Mouse (Mus musculus): ENCODE results near the gene Lsm2. TPM values are rescaled to one million over a fixed set of nuclear protein-coding genes. Genes with fewer than 3 reads are reported as not detected.

Lsm2 gene
- polyA plus RNA-seq, 1 experiment, result 579 TPM

GRCm38 (mm10) chr17:35016791-35017705 lies 35.4 kb downstream of the Lsm2 start:
- TF ChIP-seq CTCF (IDR thresholded peaks at IDR 0.05; ENCODE audit: control insufficient read depth, insufficient read depth, insufficient replicate concordance, low read depth, low read length), result no peak
- no peak for TF ChIP-seq POLR2A (IDR thresholded peaks at IDR 0.05; ENCODE audit: control insufficient read depth, low read depth, low read length)
- no peaks in the 10 kb centered on the region for H3K36me3 ChIP-seq (ENCODE audit: control insufficient read depth, insufficient read depth, low read length)
- no peak overlapping the region for H3K27ac ChIP-seq (ENCODE audit: control insufficient read depth, insufficient read depth, low read depth, low read length)
- peaks cover 5% of the 10 kb centered on the region for H3K4me1 ChIP-seq (ENCODE audit: control insufficient read depth, insufficient read depth, low read length)
- no peaks in the 10 kb centered on the region for H3K27me3 ChIP-seq (ENCODE audit: control insufficient read depth, insufficient read depth, low read length)
- no peak overlapping the region for H3K4me3 ChIP-seq (ENCODE audit: control insufficient read depth, low read depth, low read length)

GRCm38 (mm10) chr17:35017706-35018030 lies 36.0 kb downstream of the Lsm2 start:
- no peak for TF ChIP-seq POLR2A (IDR thresholded peaks at IDR 0.05; ENCODE audit: control insufficient read depth, low read depth, low read length)
- no peak for TF ChIP-seq CTCF (IDR thresholded peaks at IDR 0.05; ENCODE audit: control insufficient read depth, insufficient read depth, insufficient replicate concordance, low read depth, low read length)
- Histone ChIP-seq H3K27ac (ENCODE audit: control insufficient read depth, insufficient read depth, low read depth, low read length) (no peak overlapping the region), H3K4me3 (ENCODE audit: control insufficient read depth, low read depth, low read length) (no peak overlapping the region), H3K36me3 (ENCODE audit: control insufficient read depth, insufficient read depth, low read length) (no peaks in the 10 kb centered on the region), H3K4me1 (ENCODE audit: control insufficient read depth, insufficient read depth, low read length) (peaks cover 5% of the 10 kb centered on the region), H3K27me3 (ENCODE audit: control insufficient read depth, insufficient read depth, low read length) (no peaks in the 10 kb centered on the region)

- Histone ChIP-seq H3K27me3 (ENCODE audit: control insufficient read depth, insufficient read depth, low read length) (no peaks in the 10 kb centered on the region), H3K36me3 (ENCODE audit: control insufficient read depth, insufficient read depth, low read length) (no peaks in the 10 kb centered on the region), H3K27ac (ENCODE audit: control insufficient read depth, insufficient read depth, low read depth, low read length) (no peak overlapping the region), H3K4me1 (ENCODE audit: control insufficient read depth, insufficient read depth, low read length) (peaks cover 5% of the 10 kb centered on the region), H3K4me3 (ENCODE audit: control insufficient read depth, low read depth, low read length) (no peak overlapping the region)
- TF ChIP-seq CTCF (IDR thresholded peaks at IDR 0.05; ENCODE audit: control insufficient read depth, insufficient read depth, insufficient replicate concordance, low read depth, low read length), result no peak
- TF ChIP-seq POLR2A (IDR thresholded peaks at IDR 0.05; ENCODE audit: control insufficient read depth, low read depth, low read length), result no peak
These were observed 36.5 kb downstream of the Lsm2 start for GRCm38 (mm10) chr17:35018171-35018570.

- Histone ChIP-seq H3K4me3 (ENCODE audit: control insufficient read depth, low read depth, low read length) (no peak overlapping the region), H3K4me1 (ENCODE audit: control insufficient read depth, insufficient read depth, low read length) (peaks cover 5% of the 10 kb centered on the region), H3K27ac (ENCODE audit: control insufficient read depth, insufficient read depth, low read depth, low read length) (no peak overlapping the region), H3K27me3 (ENCODE audit: control insufficient read depth, insufficient read depth, low read length) (no peaks in the 10 kb centered on the region), H3K36me3 (ENCODE audit: control insufficient read depth, insufficient read depth, low read length) (no peaks in the 10 kb centered on the region)
- TF ChIP-seq POLR2A (IDR thresholded peaks at IDR 0.05; ENCODE audit: control insufficient read depth, low read depth, low read length) (no peak), CTCF (IDR thresholded peaks at IDR 0.05; ENCODE audit: control insufficient read depth, insufficient read depth, insufficient replicate concordance, low read depth, low read length) (no peak)
These were observed 38.2 kb downstream of the Lsm2 start for GRCm38 (mm10) chr17:35019894-35020293.

- no peak overlapping the region for H3K27ac ChIP-seq (ENCODE audit: control insufficient read depth, insufficient read depth, low read depth, low read length)
- peak overlapping the region; percentile 37 for H3K4me3 ChIP-seq (ENCODE audit: control insufficient read depth, low read depth, low read length)
- no peak for TF ChIP-seq CTCF (IDR thresholded peaks at IDR 0.05; ENCODE audit: control insufficient read depth, insufficient read depth, insufficient replicate concordance, low read depth, low read length)
- H3K36me3 ChIP-seq (ENCODE audit: control insufficient read depth, insufficient read depth, low read length), result no peaks in the 10 kb centered on the region
- no peaks in the 10 kb centered on the region for H3K27me3 ChIP-seq (ENCODE audit: control insufficient read depth, insufficient read depth, low read length)
- H3K4me1 ChIP-seq (ENCODE audit: control insufficient read depth, insufficient read depth, low read length), result peaks cover 5% of the 10 kb centered on the region
These were observed 38.9 kb downstream of the Lsm2 start for GRCm38 (mm10) chr17:35020551-35020950.

GRCm38 (mm10) chr17:35021163-35021808 lies 39.6 kb downstream of the Lsm2 start:
- Histone ChIP-seq H3K27ac (ENCODE audit: control insufficient read depth, insufficient read depth, low read depth, low read length) (0 out of 2 replicates have a peak overlapping the region, but pooled peaks have one; percentile 21), H3K4me1 (ENCODE audit: control insufficient read depth, insufficient read depth, low read length) (peaks cover 5% of the 10 kb centered on the region), H3K4me3 (ENCODE audit: control insufficient read depth, low read depth, low read length) (no peak overlapping the region; the same call in 1 of the 2 replicates), H3K36me3 (ENCODE audit: control insufficient read depth, insufficient read depth, low read length) (no peaks in the 10 kb centered on the region), H3K27me3 (ENCODE audit: control insufficient read depth, insufficient read depth, low read length) (no peaks in the 10 kb centered on the region)
- TF ChIP-seq CTCF (IDR thresholded peaks at IDR 0.05; ENCODE audit: control insufficient read depth, insufficient read depth, insufficient replicate concordance, low read depth, low read length), result peak; percentile 96
- TF ChIP-seq POLR2A (IDR thresholded peaks at IDR 0.05; ENCODE audit: control insufficient read depth, low read depth, low read length), result no peak

- Histone ChIP-seq H3K27ac (ENCODE audit: control insufficient read depth, insufficient read depth, low read depth, low read length) (no peak overlapping the region), H3K4me1 (ENCODE audit: control insufficient read depth, insufficient read depth, low read length) (peaks cover 5% of the 10 kb centered on the region)
These were observed 40.3 kb downstream of the Lsm2 start for GRCm38 (mm10) chr17:35021842-35022477.

More at GRCm38 (mm10) chr17:35021842-35022477, 40.3 kb downstream of the Lsm2 start:
- Histone ChIP-seq H3K4me3 (ENCODE audit: control insufficient read depth, low read depth, low read length) (no peak overlapping the region), H3K36me3 (ENCODE audit: control insufficient read depth, insufficient read depth, low read length) (no peaks in the 10 kb centered on the region), H3K27me3 (ENCODE audit: control insufficient read depth, insufficient read depth, low read length) (no peaks in the 10 kb centered on the region)
- TF ChIP-seq CTCF (IDR thresholded peaks at IDR 0.05; ENCODE audit: control insufficient read depth, insufficient read depth, insufficient replicate concordance, low read depth, low read length) (no peak), POLR2A (IDR thresholded peaks at IDR 0.05; ENCODE audit: control insufficient read depth, low read depth, low read length) (no peak)

Measured in testis, adult 2 months (tissue).